Mouse (Mus musculus): Measurements from ENCODE around the gene Trim26.
A peak's percentile ranks its signal among the peaks of the same experiment; 100 is the strongest.

Gene Trim26

DNA sequence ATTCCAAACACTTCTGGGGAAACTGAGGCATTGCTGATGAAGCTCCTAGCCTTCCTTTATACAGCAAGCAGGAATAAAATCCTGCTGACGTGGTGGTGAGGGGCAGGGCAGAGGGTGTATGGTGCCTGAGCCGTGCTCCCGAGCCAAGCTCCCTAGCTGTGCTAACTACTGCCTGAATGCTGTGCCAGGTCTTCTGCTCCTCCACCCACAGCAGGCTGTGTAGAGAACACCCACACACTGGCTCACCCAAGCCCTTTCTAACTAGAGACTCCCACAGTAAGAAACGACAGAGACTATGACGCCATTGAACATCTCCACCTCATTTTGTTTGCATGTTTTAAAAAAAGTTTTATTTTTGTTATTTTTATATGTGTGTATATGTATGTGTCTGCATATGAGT, 63.1 kb downstream of the Trim26 start:
- peak; percentile 43 to 47 for DNase-seq (ENCODE audit: low spot score in 2 of 2)

DNA sequence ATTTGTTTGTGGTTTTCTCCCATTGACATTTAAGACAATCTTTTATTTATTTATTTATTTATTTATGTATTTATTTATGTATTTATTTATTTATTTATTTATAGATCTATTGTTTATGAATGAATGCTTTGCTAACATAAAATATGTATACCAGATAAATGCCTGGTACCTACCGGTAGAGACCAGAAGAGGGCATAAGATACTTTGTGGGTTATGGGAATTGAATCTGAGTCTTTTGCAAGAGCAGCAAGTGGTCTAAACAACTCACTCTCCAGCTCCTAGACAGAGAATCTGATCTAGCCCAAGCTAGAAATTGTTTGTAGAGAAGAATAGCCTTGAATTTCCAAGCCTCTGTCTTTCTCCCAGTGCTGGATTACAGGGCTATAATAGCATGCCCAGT, 63.8 kb downstream of the Trim26 start:
- no peak for DNase-seq (ENCODE audit: low spot score in 2 of 2)

DNA sequence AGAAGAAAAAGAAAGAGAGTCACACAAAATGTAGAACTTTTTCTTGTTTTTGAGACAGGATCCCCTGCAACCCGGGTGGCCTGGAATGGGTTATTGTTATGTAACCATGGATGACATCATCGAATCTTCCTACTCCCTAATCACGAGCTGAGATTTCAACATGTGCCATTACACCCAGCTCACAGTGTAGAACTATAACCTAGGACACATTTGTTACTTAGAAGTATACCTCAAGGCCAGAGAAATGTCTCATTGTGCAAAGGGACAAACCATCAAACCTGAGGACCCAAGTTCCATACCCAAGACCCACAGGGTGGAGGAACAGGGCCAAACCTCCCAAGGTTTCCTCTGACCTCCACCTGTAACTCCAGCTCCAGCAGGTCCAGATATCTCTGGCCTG, 66.7 kb downstream of the Trim26 start:
- DNase-seq (ENCODE audit: low spot score in 2 of 2): no peak

DNA sequence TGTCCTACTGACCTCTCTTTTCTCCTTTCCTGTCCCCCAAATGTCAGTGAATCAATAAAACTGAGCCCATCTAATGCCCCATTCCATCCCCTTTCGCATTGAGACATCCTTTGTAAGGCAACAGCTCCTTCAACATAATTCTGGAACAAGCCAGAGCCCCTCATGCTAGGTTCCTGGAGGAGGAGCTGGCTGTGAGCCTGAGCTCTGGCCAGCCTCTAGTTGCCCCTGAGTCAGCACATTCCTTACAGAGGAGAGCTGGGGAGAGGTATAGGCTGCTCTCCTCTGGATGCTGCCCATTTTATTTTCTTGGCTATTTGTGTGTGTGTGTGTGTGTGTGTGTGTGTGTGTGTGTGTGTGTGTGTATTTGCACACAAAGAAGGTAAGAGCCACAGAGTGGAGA, 71.3 kb downstream of the Trim26 start:
- no peak for DNase-seq (ENCODE audit: low spot score in 2 of 2)
